Mouse (Mus musculus) cerebellum, adult 9-11 months (tissue): ENCODE measurements around the gene Ccin.

Experiments used
- DNase-seq: peaks from one replicate; pipeline ENCODE4 v3.0.0; 2022

The Ccin gene

DNA sequence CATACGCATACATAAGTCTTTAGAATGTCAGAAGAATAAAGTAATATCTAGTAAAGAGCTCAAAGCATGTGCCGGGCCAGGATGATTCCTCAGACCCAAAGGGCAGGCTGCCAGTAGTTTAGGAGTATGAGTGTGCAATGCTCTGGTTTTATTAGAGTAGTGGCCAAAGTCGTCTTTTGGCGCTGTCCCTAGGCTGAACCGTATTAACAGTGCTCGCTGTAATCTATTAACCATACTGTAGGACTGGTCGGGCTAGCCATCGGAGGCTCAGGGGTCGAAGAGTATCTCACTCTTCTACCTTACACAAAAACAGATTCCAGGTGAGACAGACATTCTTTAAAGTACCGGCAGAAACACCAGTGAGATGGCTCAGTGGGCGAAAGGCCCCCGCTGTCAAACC lies 33.5 kb downstream of the Ccin start:
- no peak for DNase-seq

DNA sequence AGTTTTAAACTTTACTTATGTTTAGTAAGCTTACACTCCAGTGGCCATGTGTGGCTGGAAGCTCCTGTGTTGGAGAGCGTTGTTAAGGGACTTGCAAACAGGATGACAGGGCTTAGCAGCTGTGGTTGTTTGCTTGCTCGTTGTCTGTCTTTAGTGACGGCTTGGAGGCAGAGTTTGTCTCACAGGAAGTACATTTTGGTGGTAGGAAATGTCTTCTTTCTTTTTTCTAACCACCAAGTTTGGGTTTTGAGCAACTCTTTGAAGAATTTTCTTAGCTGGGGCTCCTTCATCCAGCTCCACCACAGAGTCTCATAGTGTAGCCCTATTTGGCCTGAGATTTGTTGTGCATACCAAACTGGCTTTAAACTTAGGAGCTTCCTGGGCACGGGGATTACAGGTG lies 39.0 kb downstream of the Ccin start:
- peak; percentile 0 for DNase-seq

DNA sequence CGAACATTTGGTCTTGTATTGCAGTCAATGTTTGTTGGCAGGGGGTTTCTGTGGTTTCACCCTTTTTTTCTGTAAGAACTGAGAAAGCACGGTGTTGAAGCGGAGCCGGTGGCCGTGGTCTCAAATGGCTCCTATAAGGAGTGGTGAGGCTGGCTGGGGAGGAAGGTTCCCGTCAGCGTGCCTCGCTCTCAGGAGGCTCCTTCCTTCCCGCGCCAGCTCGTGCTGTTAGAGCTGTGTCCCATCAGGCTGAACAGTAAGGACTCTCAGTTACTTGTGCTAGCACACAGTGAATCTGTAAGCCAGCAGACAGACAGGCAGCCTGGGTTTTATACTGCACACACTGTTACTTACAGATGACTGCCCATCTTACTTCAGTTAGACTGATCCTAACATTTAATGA lies 39.5 kb downstream of the Ccin start:
- DNase-seq, result peak; percentile 1

DNA sequence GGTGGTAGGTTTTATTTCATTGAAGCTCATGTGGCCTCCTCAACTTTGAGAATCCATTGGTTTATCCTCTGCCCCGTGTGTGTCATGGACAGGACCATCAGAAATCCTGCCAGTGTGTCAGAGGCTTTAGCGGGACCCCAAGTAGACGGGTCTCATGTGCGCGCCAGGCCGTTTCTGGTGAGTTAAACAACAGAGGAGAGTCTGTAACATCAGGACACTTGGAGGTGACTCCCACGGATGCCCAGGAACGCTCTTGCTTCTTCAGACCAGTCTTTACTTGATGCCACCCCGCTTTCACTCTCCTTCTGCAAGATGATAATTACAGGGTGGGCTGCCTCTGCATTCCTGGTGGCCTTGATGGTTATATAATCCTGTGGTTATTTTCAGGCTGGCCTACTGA lies 40.4 kb downstream of the Ccin start:
- DNase-seq, result peak; percentile 0

- DNase-seq, result no peak
Observed at GRCm38 (mm10) chr4:44024241-44024640, 41.0 kb downstream of the Ccin start.

DNA sequence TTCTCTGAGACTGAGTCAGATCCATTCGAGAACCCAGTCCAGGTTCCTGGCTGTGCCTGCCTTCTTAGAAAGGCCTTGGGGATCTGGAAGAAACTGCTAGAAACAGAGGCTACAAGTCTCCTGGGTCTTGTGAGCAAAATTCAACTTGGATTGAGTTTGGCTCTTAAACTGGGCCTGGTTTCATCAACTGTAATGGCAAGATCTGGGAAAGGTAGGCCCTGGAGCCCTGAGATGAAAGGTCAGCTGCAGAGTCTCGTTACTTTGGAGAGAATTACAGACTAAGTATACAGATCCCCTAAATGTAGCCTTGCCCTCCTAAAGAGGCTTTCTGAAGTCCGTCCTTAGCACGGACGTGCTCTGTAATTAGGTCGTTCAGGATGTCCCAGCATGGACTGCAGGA lies 42.3 kb downstream of the Ccin start:
- DNase-seq, result no peak

- peak; percentile 28 for DNase-seq
Observed at GRCm38 (mm10) chr4:44028303-44029135, 45.2 kb downstream of the Ccin start.

DNA sequence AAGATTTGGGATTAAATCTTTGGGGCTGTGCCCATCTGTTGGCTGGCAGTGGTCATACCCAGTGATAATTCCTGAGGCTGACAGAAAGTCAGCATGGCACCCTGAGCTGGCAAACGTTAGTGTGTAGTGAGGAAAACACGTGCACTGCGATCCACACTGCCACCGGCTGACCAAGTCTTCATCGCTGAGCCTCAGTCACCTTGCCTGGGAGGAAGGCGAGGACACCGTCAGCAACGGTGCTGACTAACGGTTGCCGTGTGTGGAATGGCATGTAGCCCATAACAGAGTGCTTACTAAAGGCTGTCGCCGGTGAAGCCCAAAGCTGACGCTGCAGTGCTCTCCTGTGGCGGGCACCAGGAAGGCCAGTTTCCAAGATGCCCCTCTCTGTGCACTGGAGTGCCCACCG lies 46.4 kb downstream of the Ccin start:
- DNase-seq, result peak; percentile 66

DNA sequence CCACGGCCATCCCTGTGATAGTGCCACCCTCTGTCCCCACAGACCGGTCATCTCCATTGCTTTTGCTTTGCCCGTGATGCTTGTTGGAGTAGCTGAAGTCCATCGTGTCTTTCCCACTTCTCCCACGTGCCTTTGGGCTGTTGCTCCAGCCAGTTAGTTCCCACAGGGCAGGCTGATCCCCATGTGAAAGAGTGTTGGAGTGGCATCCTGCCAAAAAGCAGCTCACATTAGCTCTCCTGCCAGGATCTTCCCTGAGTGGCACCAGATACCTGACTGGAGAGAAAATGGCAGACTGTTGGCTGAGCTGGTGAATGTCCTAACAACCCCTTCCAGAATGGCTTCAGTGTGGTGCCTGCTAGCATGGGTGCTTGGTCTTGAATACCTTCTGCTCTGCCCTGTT lies 48.2 kb downstream of the Ccin start:
- DNase-seq, result peak; percentile 68
